8 mouse cellular contexts compared by ENCODE assay signal in the genomic region with DNA sequence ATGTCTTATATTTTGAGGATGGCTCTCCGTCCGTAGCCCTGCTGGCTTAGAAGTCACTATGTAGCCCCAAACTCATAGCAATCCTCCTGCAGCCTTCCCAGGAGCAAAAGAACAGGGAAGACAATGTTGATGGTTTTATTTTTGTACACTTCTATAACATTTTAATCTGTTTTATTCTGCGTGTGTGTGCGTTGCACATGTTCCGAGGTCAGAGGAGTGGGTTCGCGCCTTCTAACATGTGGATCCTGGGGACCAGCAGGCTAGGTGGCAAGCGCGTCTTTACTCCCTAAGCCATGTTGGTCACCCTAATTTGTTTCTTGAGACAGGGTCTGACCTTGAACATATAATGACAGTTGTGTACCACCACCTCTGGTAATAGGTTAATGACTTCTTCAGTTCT. TPM values are rescaled to one million over a fixed set of nuclear protein-coding genes. Genes with fewer than 3 reads are reported as not detected.
A peak's percentile ranks its signal among the peaks of the same experiment; 100 is the strongest.
DNase-seq lines count a peak whose midpoint lies in the region; ATAC-seq and TF ChIP-seq lines count a peak whose summit lies in the region.

No protein-coding gene starts in this region.

- H3K79me2 ChIP-seq in myocyte (ENCODE audit: control insufficient read depth, insufficient read depth) = no peaks in the 10 kb centered on the region

- H3K4me2 ChIP-seq in embryonic facial prominence, embryonic 14.5 days (ENCODE audit: low read depth, low read length) = peak overlapping the region; percentile 88
- H3K4me2 ChIP-seq in intestine, embryonic 15.5 days (replicated peaks) = peak overlapping the region; percentile 87
- peak overlapping the region; percentile 66 for H3K4me2 ChIP-seq in myocyte (ENCODE audit: low read depth)

- no peak for TF ChIP-seq POLR2A in myocyte (IDR thresholded peaks at IDR 0.05; ENCODE audit: insufficient read length, low read depth)

- WGBS in embryonic facial prominence, embryonic 14.5 days = 55% methylated on average over 9 of the region's 9 CpGs
- 55% methylated on average over 9 of the region's 9 CpGs for WGBS in intestine, embryonic 15.5 days

- H3K27me3 ChIP-seq in embryonic facial prominence, embryonic 14.5 days (replicated peaks; ENCODE audit: control insufficient read depth, insufficient read depth, low read length) = peaks cover 57% of the 10 kb centered on the region
- peaks cover 32% of the 10 kb centered on the region for H3K27me3 ChIP-seq in intestine, embryonic 15.5 days (replicated peaks)
- no peaks in the 10 kb centered on the region for H3K27me3 ChIP-seq in myocyte (ENCODE audit: control insufficient read depth, insufficient read depth, insufficient read length)

- peak overlapping the region; percentile 52 for H3K4me3 ChIP-seq in left cerebral cortex, adult 2 months
- peak overlapping the region; percentile 61 for H3K4me3 ChIP-seq in embryonic facial prominence, embryonic 14.5 days (ENCODE audit: low read depth, low read length)
- peak overlapping the region; percentile 69 for H3K4me3 ChIP-seq in intestine, embryonic 15.5 days (replicated peaks)
- peak overlapping the region; percentile 31 for H3K4me3 ChIP-seq in myocyte

- no peak for TF ChIP-seq CTCF in left cerebral cortex, adult 2 months (IDR thresholded peaks at IDR 0.05)

- peaks cover 6% of the 10 kb centered on the region; the same call in 1 of the 2 replicates for H3K4me1 ChIP-seq in embryonic facial prominence, embryonic 14.5 days (ENCODE audit: control insufficient read depth, insufficient read depth, low read length)
- H3K4me1 ChIP-seq in intestine, embryonic 15.5 days (replicated peaks) = peaks cover 25% of the 10 kb centered on the region

- H3K9me3 ChIP-seq in embryonic facial prominence, embryonic 14.5 days (ENCODE audit: control insufficient read depth, low read length) = no peaks in the 10 kb centered on the region
- H3K9me3 ChIP-seq in intestine, embryonic 15.5 days = no peaks in the 10 kb centered on the region

- H3K36me3 ChIP-seq in embryonic facial prominence, embryonic 14.5 days (ENCODE audit: control insufficient read depth, insufficient read depth, low read length) = no peaks in the 10 kb centered on the region
- H3K36me3 ChIP-seq in intestine, embryonic 15.5 days = no peaks in the 10 kb centered on the region
- H3K36me3 ChIP-seq in myocyte (ENCODE audit: control insufficient read depth, insufficient read depth) = no peaks in the 10 kb centered on the region

- peak overlapping the region; percentile 97 for H3K27ac ChIP-seq in left cerebral cortex, adult 2 months
- H3K27ac ChIP-seq in embryonic facial prominence, embryonic 14.5 days (replicated peaks; ENCODE audit: low read depth, low read length) = 0 out of 2 replicates have a peak overlapping the region, but pooled peaks have one; percentile 22
- peak overlapping the region; percentile 86 for H3K27ac ChIP-seq in intestine, embryonic 15.5 days

- peak overlapping the region; percentile 75 for H3K9ac ChIP-seq in embryonic facial prominence, embryonic 14.5 days (ENCODE audit: low read depth, low read length)
- H3K9ac ChIP-seq in intestine, embryonic 15.5 days = peak overlapping the region; percentile 81

- DNase-seq in left cerebral cortex, adult 2 months (ENCODE audit: extremely low spot score in 1 of 2, low spot score in 2 of 2) = no peak
- no peak for DNase-seq in left cerebral cortex, adult 11 months (ENCODE audit: low spot score)
- no peak for DNase-seq in embryonic facial prominence, embryonic 14.5 days (ENCODE audit: low spot score)
- DNase-seq in urinary bladder, postnatal 4 days (ENCODE audit: low spot score in 2 of 2) = no peak
- DNase-seq in left cerebral cortex, adult 9 months (ENCODE audit: low spot score in 2 of 2) = no peak
- DNase-seq in T-cell, adult 2 months (ENCODE audit: low spot score) = no peak

- intact Hi-C loops in left cerebral cortex, adult 2 months (cut with DNase I) = loop anchor here (10.0 kb wide), 1 partner anchor 458 kb away; a partner anchor contains a TSS

- peak overlapping the region; percentile 68 for H3ac ChIP-seq in myocyte (ENCODE audit: control insufficient read depth, insufficient read length)

- no peak for ATAC-seq in embryonic facial prominence, embryonic 14.5 days (ENCODE audit: low read depth)
- ATAC-seq in intestine, embryonic 15.5 days = no peak

TF ChIP-seq in myocyte, 11 proteins besides CTCF, POLR2A, EP300 and RAD21:
- TF ChIP-seq MYOD1 (IDR thresholded peaks at IDR 0.05; ENCODE audit: control insufficient read depth in 1 of 3, insufficient read length in 2 of 3, low read depth in 2 of 3) (no peak), TCF12 (IDR thresholded peaks at IDR 0.05; ENCODE audit: insufficient read depth, poor library complexity, severe bottlenecking) (no peak), E2F4 (IDR thresholded peaks at IDR 0.05; ENCODE audit: insufficient read depth) (no peak), CEBPB (IDR thresholded peaks at IDR 0.05; ENCODE audit: insufficient read depth, poor library complexity, severe bottlenecking) (no peak)

RNA-seq across cellular contexts. Expression of a gene that starts 0.7 kb away (rescaled TPM):
- total RNA-seq in left cerebral cortex, adult 2 months (2021) = 1 to 10 TPM; 5.5 to 5.8 TPM
- polyA plus RNA-seq in embryonic facial prominence, embryonic 14.5 days (2014; fragmentation: Nextera tagmentation; extraction: Ambion mirVana) = 4.8 and 5.2 TPM in 2 replicates
- 9.0 and 9.2 TPM in 2 replicates for polyA plus RNA-seq in intestine, embryonic 15.5 days (2015; fragmentation: Nextera tagmentation; extraction: Ambion mirVana)
- 1.5 TPM for polyA plus RNA-seq in myocyte (2012; fragmentation: generic; extraction: Trizol)

RNA-seq across cellular contexts. Expression of a gene that starts 5.2 kb away (rescaled TPM):
- total RNA-seq in left cerebral cortex, adult 2 months (2021) = 100 to 1,000 TPM; 313 to 351 TPM
- polyA plus RNA-seq in embryonic facial prominence, embryonic 14.5 days (2014; fragmentation: Nextera tagmentation; extraction: Ambion mirVana) = 1.1 and 1.4 TPM in 2 replicates
- 1.3 and 1.5 TPM in 2 replicates for polyA plus RNA-seq in intestine, embryonic 15.5 days (2015; fragmentation: Nextera tagmentation; extraction: Ambion mirVana)
- 4.6 TPM for polyA plus RNA-seq in myocyte (2012; fragmentation: generic; extraction: Trizol)

RNA-seq across cellular contexts. Expression of a gene that starts 12.2 kb away (rescaled TPM):
- total RNA-seq in left cerebral cortex, adult 2 months (2021) = 1 to 10 TPM; 1.2 to 4.7 TPM
- 1.0 TPM in 1 of 2 replicates, not detected in the other for polyA plus RNA-seq in embryonic facial prominence, embryonic 14.5 days (2014; fragmentation: Nextera tagmentation; extraction: Ambion mirVana)
- polyA plus RNA-seq in intestine, embryonic 15.5 days (2015; fragmentation: Nextera tagmentation; extraction: Ambion mirVana) = 1.2 and 1.9 TPM in 2 replicates
- polyA plus RNA-seq in myocyte (2012; fragmentation: generic; extraction: Trizol) = 0.13 TPM

RNA-seq across cellular contexts. Expression of a gene that starts 24.8 kb away (rescaled TPM):
- total RNA-seq in left cerebral cortex, adult 2 months (2021) = under 1 TPM; 0.68 to 0.79 TPM
- 0.84 and 0.87 TPM in 2 replicates for polyA plus RNA-seq in embryonic facial prominence, embryonic 14.5 days (2014; fragmentation: Nextera tagmentation; extraction: Ambion mirVana)
- 16.0 and 17.0 TPM in 2 replicates for polyA plus RNA-seq in intestine, embryonic 15.5 days (2015; fragmentation: Nextera tagmentation; extraction: Ambion mirVana)
- polyA plus RNA-seq in myocyte (2012; fragmentation: generic; extraction: Trizol) = 0.01 TPM

RNA-seq across cellular contexts. Expression of a gene that starts 48.7 kb away (rescaled TPM):
- total RNA-seq in left cerebral cortex, adult 2 months (2021) = 100 to 1,000 TPM; 184 TPM
- polyA plus RNA-seq in embryonic facial prominence, embryonic 14.5 days (2014; fragmentation: Nextera tagmentation; extraction: Ambion mirVana) = 2.6 and 2.7 TPM in 2 replicates
- polyA plus RNA-seq in intestine, embryonic 15.5 days (2015; fragmentation: Nextera tagmentation; extraction: Ambion mirVana) = 5.3 and 7.1 TPM in 2 replicates
- not detected for polyA plus RNA-seq in myocyte (2012; fragmentation: generic; extraction: Trizol)

Comparison
In these comparisons a context has a peak if more than half of its experiments do, and no peak if none do; other contexts are left out.
1. H3K27ac ChIP-seq: peak in every context shown above with its lines; median percentile 97 in left cerebral cortex, adult 2 months; 86 in intestine, embryonic 15.5 days; 22 in embryonic facial prominence, embryonic 14.5 days.